Mouse (Mus musculus): ENCODE measurements around the gene Bach1. TPM values are rescaled to one million over a fixed set of nuclear protein-coding genes. Genes with fewer than 3 reads are reported as not detected.

Bach1 gene
- polyA plus RNA-seq, 2 experiments from 2014 or later = 3.4 to 3.9 TPM

DNA sequence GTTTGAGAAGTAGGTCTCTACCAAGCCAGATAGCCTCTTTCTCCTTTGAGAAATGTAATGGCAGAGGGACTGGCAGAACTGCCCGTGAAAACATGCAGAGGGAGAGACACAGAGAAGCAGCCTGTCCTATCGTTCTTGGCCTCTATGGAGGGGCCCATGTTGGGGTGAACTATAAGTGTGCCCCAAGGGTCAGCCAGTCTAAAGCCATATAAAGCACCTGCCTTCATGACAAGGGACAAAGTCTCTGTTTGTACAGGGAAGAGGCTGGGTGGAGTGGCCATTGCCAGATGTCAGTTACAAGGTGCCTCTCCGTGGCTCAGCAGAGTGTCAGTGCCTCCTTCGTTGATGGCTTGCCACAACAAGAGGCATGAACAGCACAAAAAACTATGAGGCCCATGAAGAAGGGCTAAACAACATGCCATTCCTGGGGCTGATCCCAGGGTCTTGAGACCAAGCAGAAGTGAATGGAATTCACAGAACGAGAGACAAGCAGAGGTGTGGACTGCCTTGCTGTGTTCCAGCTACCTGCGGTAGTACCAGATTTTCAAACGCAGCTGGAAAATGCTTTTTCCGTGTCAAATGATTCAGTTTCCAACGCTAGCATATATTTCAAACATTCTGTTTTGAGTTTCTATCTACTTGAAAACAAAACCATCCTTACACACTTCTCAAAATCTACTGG lies 42.4 kb downstream of the Bach1 start:
- no peak for ATAC-seq

DNA sequence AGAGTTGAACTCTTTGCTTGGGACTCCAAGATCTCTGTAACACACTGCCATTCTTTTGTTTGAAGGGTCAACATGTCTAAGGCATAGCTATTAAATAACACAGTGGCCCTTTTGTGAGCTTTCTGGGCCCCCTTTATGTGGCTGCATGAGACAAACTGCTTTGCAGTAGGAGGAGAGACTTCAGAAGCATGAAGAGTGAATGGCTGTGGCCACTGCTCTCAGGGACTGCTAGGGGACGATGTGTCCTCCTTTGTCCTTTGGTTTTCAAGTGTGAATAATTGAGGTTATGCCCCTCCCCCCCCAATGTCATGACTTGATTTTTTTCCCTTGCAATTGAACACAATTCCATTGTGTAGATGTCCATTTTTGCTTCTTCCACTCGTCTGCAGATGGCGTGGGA lies 44.9 kb downstream of the Bach1 start:
- no peak for ATAC-seq

- ATAC-seq = no peak
Observed at GRCm38 (mm10) chr16:87744338-87744737, 45.6 kb downstream of the Bach1 start.

DNA sequence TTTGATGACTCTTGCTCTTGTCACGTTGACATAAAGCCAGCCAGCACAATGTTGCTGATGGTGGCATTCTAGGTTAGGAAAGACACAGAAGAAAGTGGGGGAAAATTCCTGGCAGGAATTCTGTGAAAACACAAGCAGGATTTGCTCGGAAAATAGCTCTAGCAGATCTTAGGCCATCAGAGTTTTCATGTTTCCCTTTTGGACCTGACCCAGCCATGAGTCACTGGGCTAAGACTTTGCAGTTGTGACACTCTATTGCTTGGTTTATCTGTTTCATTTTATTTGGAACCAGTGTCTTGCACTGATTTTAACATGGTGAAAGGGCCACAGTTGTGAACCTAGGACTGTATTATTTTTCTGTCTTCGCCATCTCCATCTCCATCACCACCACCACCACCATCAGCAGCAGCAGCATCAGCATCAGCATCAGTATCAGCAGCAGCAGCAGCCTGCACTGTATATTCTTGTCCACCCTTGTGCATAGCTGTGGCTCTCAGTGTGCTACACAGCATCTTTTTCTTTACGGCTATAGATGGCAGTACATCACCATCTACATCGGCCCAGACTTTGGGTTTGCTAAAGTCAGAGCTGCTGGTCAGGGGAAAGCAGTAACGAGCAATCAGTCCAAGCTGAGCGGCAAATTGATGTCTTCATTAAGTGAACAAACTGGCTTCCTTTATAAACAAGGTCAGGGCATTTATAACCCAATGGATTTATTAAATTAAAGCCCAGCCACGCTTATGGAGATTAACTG lies 46.6 kb downstream of the Bach1 start:
- no peak for ATAC-seq

DNA sequence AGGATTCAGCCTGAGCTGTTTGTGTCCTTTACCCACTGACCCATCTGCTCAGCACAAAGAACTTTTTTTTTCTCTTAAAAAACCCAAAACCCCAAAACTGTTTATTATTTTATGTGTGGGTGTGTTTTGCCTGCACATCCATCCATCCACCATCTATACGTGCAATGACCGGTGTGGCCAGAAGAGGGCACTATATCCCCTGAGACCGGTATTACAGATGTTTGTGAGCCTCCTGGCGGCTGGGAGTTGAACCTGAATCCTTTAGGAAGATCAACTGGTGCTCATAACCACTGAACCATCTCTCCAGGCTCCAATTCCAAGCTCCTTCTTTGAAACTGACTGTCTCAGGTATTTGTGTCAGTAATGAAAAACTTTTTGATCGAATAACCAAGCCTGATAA lies 48.0 kb downstream of the Bach1 start:
- peak; percentile 94 for ATAC-seq

DNA sequence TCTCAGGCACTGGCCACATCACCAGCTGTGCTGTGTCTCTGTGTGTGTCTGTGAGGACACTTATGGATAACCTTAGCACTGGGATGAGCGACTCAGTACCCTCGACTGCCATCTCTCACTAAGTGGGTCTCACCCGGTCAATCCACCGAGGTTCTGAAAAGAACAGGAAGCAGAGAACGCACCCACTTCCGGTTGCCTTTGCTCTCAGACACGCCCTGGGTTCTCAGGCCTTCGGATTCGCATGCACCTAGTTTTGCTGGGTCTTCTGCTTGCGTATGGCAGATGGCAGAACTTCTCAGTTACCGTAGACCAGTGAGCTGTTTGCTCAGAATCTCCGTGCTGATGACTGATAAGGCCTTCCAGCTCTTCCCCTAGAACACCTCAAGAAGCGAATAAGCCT lies 52.5 kb downstream of the Bach1 start:
- ATAC-seq = peak; percentile 57

- ATAC-seq = no peak
Observed at GRCm38 (mm10) chr16:87752482-87752881, 53.7 kb downstream of the Bach1 start.

- ATAC-seq = peak; percentile 90
Observed at GRCm38 (mm10) chr16:87754858-87755257, 56.1 kb downstream of the Bach1 start.

- ATAC-seq = no peak
Observed at GRCm38 (mm10) chr16:87755915-87756314, 57.2 kb downstream of the Bach1 start.

DNA sequence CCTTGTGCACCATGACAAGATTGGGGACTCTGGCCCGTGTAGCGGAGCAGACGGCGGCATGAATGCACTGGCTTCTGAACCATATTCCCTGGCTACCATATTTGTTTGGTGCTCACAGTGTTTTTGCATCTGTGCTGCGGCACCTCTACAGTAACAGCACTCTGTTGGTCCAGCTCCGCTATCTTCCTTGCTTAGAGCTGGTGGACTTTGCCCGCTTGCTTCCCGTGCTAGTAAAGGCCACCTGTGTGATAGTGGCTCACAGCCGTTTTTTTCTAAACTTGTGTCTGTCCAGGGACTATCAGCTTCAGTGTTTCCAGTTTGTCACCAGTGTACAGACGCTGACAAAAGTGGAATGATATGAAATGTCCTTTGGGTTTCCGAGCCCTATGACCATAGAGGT lies 59.3 kb downstream of the Bach1 start:
- no peak for ATAC-seq

GRCm38 (mm10) chr16:87764668-87765109 lies 65.9 kb downstream of the Bach1 start:
- peak; percentile 100 for ATAC-seq

GRCm38 (mm10) chr16:87765984-87766383 lies 67.2 kb downstream of the Bach1 start:
- no peak for ATAC-seq

- ATAC-seq = no peak
Observed at GRCm38 (mm10) chr16:87770576-87770975, 71.8 kb downstream of the Bach1 start.

DNA sequence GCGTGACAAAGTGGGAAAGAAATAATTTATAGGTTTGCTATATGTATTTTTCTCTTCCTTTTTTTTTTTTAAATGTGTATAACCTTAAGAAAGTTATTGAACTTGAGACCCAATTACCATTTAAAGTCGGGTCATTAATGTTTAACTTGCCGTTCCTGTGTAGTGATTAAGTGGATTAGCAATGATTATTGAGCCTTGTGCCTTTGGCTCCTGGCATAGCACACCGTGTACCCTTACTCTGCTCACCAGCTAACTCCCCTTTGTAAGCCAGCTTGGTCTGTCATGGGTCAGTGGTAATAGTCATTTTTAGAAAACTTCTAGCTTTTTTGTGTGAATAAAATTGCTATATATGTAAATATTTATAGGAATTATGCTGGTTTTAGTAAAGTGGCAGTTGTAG lies 73.2 kb downstream of the Bach1 start:
- ATAC-seq = no peak

GRCm38 (mm10) chr16:87774398-87774797 lies 75.7 kb downstream of the Bach1 start:
- ATAC-seq = no peak

DNA sequence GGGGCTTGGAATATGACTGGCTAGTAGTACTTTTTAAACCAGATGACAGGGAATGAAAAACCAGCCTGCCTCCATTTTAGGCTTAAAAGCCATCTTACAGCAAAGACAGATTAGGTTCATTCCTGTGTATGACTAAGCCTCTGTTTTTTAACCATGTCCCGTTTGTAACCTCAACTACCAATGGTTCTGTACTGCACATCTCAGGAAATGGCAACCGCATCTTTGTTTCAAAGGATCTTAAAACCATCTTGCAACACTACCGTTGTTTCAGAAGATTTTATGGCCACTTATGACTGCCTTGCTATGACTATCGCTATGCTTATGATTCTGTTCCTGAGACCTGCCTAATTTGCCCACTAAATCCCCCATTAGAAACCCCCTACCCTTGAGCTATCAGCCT lies 78.6 kb downstream of the Bach1 start:
- no peak for ATAC-seq

DNA sequence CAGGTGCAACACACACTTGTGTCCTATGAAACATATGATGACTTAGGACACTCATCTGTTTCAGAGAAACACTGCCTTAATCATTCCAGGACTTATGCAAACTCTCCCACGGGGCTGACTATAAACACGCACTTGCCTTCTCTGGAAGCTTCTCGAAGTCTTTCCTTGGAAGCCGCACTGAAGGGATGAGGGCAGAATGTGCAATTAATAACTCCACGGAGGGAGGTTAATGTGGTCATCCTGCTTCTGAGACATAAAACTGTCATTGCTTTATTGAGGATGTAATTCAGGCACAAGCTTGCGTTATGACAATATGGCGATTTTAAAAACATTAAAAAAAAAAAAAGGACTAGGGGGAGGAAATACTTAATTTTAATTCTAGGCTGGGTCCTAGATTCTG lies 82.9 kb downstream of the Bach1 start:
- no peak for ATAC-seq

Other genes with a start within 250 kb of the Bach1 start
- gene Usp16, start 244.2 kb upstream of the Bach1 start, polyA plus RNA-seq (2017; shearing (Covaris generic)) = 10 to 100 TPM; 37.1 to 61.1 TPM
- gene Cct8, start 203.1 kb upstream of the Bach1 start, polyA plus RNA-seq (2017; shearing (Covaris generic)) = 100 to 1,000 TPM; 381 to 398 TPM
- not detected for gene Map3k7cl, start 145.6 kb upstream of the Bach1 start, polyA plus RNA-seq (2017; shearing (Covaris generic))